Mouse (Mus musculus) kidney, adult 2 months (tissue): ENCODE data around the gene P3h3. TPM values are rescaled to one million over a fixed set of nuclear protein-coding genes. Genes with fewer than 3 reads are reported as not detected.
A peak's percentile ranks its signal among the peaks of the same experiment; 100 is the strongest.
"Not testable (repeated sequence)": the region's sequence is repeated elsewhere in the genome, so short reads cannot be mapped to it uniquely, and the experiment has no call there.

Experiments used
- DNase-seq: peaks from one replicate; pipeline ENCODE4 v3.0.0; 2021
- H3K27ac ChIP-seq: fragments of 200-500 bp; 2 replicates; pipeline ENCODE4 v1.5.1; 2012; ENCODE audit warnings: low read depth, low read length, control low read depth, inconsistent platforms; ENCODE audit not compliant: insufficient read depth
- H3K27me3 ChIP-seq: fragments of 200-500 bp; replicated peaks from 2 replicates; pipeline ENCODE4 v1.6.1; 2012; ENCODE audit warnings: mild to moderate bottlenecking, moderate library complexity, low read length, inconsistent platforms; ENCODE audit not compliant: control insufficient read depth, insufficient read depth
- H3K36me3 ChIP-seq: fragments of 200-500 bp; 2 replicates; pipeline ENCODE4 v1.6.1; 2012; ENCODE audit warnings: mild to moderate bottlenecking, moderate library complexity, low read length, inconsistent platforms; ENCODE audit not compliant: control insufficient read depth, insufficient read depth
- H3K4me1 ChIP-seq: fragments of 200-500 bp; 2 replicates; pipeline ENCODE4 v1.6.1; 2011; ENCODE audit warnings: low read length; ENCODE audit not compliant: control insufficient read depth, insufficient read depth
- H3K4me3 ChIP-seq: fragments of 200-500 bp; 2 replicates; pipeline ENCODE4 v1.5.1; 2011; ENCODE audit warnings: mild to moderate bottlenecking, low read depth, low read length, control low read depth; ENCODE audit not compliant: insufficient read depth
- CTCF ChIP-seq: fragments of 200-500 bp; conservative IDR thresholded peaks from 2 replicates; pipeline ENCODE4 v1.5.1; 2011; ENCODE audit warnings: low read depth, mild to moderate bottlenecking, control low read depth, low read length, moderate library complexity, mixed read lengths; ENCODE audit not compliant: insufficient read depth, insufficient read length
- POLR2A ChIP-seq: fragments of 200-500 bp; IDR thresholded peaks from one replicate; pipeline ENCODE4 v1.6.1; 2011; ENCODE audit warnings: low read depth, low read length, control low read depth
- WGBS: fragments of 180-500 bp; shearing (Covaris S2); methylation state at CpG from one replicate; pipeline ENCODE4 v1.1.7; 2018; 5-methylcytosine and 5-hydroxymethylcytosine counted together
- polyA plus RNA-seq: library from polyadenylated mRNA; depleted of rRNA; stranded (reverse); fragments of >200 nt; gene quantifications from 2 replicates; pipeline ENCODE4 v1.2.3, GENCODE M21; 2012

P3h3 gene
- polyA plus RNA-seq, 1 experiment = 15.8 TPM

DNA sequence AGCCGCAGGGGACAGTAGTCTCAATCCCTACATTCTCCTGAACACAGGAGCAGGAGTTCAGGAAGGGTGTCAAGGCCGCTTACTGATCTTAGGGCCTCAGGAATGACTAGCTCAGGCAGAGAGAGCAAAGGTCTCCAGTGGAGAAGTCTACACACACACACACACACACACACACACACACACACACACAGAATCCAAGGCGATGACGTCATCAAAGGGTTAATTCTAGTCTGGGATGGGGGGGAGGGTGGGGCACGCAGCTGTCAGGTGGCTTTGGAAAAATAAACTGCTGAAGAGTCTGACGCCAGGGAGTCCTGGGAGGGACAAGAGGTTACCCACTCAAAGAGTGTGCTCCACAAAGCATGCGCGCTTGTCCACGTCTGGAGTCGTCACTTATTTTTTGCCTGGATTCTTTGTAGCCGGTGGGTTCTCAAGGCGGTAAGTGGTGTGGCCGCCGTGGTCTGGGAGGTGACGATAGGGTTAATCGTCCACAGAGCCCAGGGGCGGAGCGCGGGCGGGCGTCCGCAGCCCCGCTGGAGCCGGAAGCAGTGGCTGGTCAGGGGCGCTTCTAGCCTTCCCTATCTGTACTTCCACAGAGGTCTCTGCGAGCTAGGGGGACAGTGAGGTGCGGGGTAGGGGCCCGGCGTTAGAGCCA, 49.1 kb downstream of the P3h3 start, which contains the start of gene Spsb2:
Gene Spsb2 (plus strand): TSS at position 304 of the 655 bp plus-strand sequence.
- Histone ChIP-seq H3K4me1 (peaks cover 30% of the 10 kb centered on the region; the same call in 1 of the 2 replicates), H3K27me3 (no peaks in the 10 kb centered on the region), H3K4me3 (peak within 1 kb of the TSS; percentile 77), H3K36me3 (peaks cover 4% of the 10 kb centered on the region), H3K27ac (peak within 1 kb of the TSS; percentile 94)
- peak; percentile 91 for DNase-seq
- under 1% methylated on average over 29 of the region's 29 CpGs for WGBS
- TF ChIP-seq CTCF (no peak), POLR2A (no peak)

DNA sequence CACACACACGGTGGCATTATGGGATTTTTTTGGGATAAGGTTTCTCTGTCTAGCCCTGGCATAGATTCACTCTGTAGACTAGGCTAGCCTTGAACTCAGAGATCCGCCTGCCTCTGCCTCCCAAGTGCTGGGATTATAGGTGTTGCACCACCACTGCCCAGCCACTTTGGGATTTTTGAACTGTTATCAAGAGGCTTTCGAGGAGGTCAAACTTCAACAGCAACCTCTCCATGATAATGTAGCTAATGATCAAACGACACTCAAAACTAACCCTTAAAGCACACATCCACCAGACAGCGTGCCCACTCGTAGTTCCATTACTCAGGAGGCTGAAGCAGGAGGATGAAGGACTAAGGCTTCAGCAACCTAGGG, 49.6 kb downstream of the P3h3 start:
- H3K36me3 ChIP-seq = peaks cover 4% of the 10 kb centered on the region
- H3K4me1 ChIP-seq = peaks cover 30% of the 10 kb centered on the region; the same call in 1 of the 2 replicates
- TF ChIP-seq POLR2A = no peak
- no peak for TF ChIP-seq CTCF
- H3K4me3 ChIP-seq = peak overlapping the region; percentile 77
- peak overlapping the region; percentile 94 for H3K27ac ChIP-seq
- WGBS = 44% methylated on average over 6 of the region's 6 CpGs
- no peaks in the 10 kb centered on the region for H3K27me3 ChIP-seq
- DNase-seq = no peak

DNA sequence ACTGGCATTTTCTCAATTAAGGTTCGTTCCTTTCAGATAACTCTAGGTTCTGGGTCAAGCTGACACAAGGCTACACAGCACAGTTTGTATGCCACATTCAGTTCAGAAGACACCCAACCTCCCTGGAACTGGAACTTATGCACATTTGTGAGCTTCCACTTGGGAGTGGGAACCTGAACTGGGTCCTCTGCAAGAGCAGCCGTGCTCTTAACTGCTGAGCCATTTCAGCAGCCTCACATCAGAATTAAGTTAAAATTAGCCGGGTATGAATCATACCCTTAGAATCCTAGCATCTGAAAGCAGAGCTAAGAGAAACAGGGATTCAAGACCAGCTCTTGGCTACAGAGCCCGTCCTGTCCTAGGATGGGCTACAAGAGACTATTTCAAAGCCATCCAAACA, 50.2 kb downstream of the P3h3 start:
- Histone ChIP-seq H3K4me1 (peaks cover 32% of the 10 kb centered on the region; the same call in 1 of the 2 replicates), H3K36me3 (peaks cover 4% of the 10 kb centered on the region), H3K27ac (peak overlapping the region; percentile 94; the same call in 1 of the 2 replicates), H3K4me3 (no peak overlapping the region), H3K27me3 (no peaks in the 10 kb centered on the region)
- 81% methylated on average over 4 of the region's 4 CpGs for WGBS
- DNase-seq = no peak
- TF ChIP-seq CTCF = no peak
- no peak for TF ChIP-seq POLR2A

DNA sequence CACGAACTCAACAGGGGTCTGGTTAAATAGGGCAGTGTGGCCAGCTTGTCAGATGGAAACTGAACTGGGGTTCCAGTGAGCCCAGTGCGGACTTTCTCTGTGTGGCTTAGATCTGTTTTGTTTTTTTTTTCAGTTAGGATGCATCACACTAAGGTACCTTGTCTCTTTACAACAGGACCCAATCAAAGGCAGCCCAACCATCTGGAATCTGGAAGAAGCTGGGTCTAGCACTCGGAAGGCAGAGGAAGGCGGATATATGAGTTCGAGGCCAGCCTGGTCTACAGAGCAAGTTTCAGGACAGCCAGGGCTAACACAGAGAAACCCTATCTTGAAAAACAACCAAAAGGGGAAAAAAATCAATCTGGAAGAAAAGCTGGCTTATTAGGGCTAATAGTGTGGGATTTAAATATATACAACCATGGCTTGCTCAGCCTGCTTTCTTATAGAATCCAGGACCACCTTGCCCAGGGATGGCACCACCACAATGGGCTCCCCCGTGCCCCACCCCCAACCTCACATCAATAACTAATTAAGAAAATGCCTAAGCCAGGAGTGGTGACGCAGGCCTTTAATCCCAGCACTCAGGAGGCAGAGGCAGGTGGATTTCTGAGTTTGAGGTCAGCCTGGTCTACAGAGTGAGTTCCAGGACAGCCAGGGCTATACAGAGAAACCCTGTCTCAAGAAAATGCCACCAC, 51.0 kb downstream of the P3h3 start:
- Histone ChIP-seq H3K4me3 (0 out of 2 replicates have a peak overlapping the region, but pooled peaks have one; percentile 2), H3K36me3 (no peaks in the 10 kb centered on the region), H3K27ac (peak overlapping the region; percentile 70), H3K27me3 (no peaks in the 10 kb centered on the region), H3K4me1 (peaks cover 26% of the 10 kb centered on the region; the same call in 1 of the 2 replicates)
- 78% methylated on average over 7 of the region's 7 CpGs for WGBS
- TF ChIP-seq POLR2A = no peak
- TF ChIP-seq CTCF = no peak
- no peak for DNase-seq

DNA sequence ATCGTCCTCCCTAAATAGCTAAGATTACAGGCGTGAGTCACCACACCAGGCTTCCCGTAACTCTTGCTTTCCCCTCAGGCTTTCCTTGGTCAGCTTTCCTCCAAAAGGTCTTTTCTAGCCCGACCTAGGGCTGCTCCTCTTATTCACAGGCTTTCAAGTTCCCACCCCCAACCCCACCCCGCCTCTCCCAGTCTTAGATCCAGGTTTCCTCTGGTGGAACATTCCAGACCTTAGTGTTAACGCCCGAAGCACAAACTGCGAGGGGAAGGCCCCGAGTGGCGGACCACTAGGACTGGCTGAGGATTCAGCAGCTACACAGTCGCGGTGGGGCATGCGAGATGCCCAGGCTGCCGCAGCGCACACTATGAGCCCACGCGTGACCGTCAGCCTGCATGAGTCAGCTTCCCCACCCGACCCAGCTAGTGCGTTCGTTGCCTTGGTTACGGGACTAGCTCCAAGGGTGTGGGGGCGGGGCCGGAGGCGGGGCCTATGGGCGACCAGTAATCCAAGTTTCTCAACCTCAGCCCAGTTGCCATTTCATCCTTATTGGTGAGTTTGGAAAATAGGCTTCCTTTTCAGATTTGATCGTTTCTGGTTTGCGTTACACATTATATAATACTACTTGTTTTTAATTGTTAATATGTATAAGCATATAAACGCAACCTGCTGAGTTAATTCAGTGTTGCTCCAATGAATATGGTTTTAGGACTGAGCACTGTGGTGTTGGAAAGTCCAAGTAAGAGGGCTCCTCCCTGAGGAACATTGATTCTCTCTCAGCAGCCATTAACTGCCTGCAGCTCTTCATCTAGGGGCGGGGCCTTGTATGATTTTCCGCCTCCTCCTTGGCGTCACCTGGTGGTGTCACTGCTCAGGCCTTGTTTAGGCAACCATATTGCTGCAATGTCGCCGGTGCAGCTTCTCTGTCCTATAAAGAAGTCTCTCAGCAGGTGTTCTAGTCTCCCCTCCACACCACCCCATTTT, 51.9 kb downstream of the P3h3 start:
- Histone ChIP-seq H3K4me3 (peak overlapping the region; percentile 71), H3K4me1 (peaks cover 26% of the 10 kb centered on the region; the same call in 1 of the 2 replicates), H3K27me3 (no peaks in the 10 kb centered on the region), H3K27ac (peak overlapping the region; percentile 89), H3K36me3 (no peaks in the 10 kb centered on the region)
- under 1% methylated on average over 34 of the region's 34 CpGs for WGBS
- DNase-seq = peak; percentile 98
- TF ChIP-seq CTCF (peak; percentile 40), POLR2A (peak; percentile 81)

DNA sequence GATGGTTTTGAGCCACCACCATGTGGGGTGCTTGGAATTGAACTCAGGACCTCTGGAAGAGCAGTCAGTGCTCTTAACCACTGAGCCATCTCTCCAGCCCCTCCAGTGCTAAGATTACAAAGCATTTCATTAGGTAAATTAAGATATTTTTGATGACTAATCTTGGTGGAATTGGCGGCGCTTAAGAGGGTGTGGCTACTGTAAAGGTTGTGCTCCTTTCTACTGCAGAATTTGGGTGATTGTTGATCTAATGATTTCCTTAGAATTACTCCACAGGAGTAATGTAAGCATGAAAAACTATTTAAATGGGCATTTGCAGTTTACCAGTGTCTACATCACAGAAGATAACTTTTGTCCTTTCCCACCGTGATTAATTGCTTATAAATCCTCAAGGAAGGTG, 53.2 kb downstream of the P3h3 start:
- no peak for DNase-seq

DNA sequence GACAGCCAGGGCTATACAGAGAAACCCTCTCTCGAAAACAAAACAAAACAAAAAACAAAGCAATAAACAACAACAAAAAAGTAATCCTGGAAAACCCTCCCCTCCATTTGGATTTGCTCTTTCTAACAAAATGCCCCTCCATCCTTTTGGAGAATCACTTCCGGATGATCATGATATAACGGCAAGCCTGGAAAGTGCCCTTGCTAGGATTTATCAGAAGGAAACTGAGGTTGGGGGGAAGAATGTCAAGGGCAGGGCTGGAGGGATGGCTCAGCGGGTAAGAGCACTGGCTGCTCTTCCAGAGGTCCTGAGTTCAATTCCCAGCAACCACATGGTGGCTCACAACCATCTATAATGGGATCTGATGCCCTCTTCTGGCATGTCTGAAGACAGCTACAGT, 53.9 kb downstream of the P3h3 start:
- not testable (repeated sequence) for H3K4me3 ChIP-seq, DNase-seq, H3K27ac ChIP-seq, H3K27me3 ChIP-seq, H3K36me3 ChIP-seq
- 97% methylated on average over 4 of the region's 4 CpGs for WGBS
- H3K4me1 ChIP-seq = peaks cover 23% of the 10 kb centered on the region; the same call in 1 of the 2 replicates

More for the DNA sequence above, 53.2 kb downstream of the P3h3 start:
- Histone ChIP-seq H3K27me3 (no peaks in the 10 kb centered on the region), H3K36me3 (no peaks in the 10 kb centered on the region), H3K4me3 (no peak overlapping the region), H3K27ac (no peak overlapping the region), H3K4me1 (peaks cover 23% of the 10 kb centered on the region; the same call in 1 of the 2 replicates)
- no peak for TF ChIP-seq POLR2A
- 84% methylated on average over 3 of the region's 3 CpGs for WGBS
